Mouse (Mus musculus) forelimb bud, embryonic 11.5 days (tissue): ENCODE results near the gene Bbx.

Source experiments
- DNase-seq: peaks from one replicate; pipeline ENCODE4 v3.0.0-alpha.2; 2012; ENCODE audit warnings: low read depth, low spot score

Bbx gene

GRCm38 (mm10) chr16:50235231-50235630 is 197.0 kb downstream of the Bbx start:
- peak; percentile 17 for DNase-seq

DNA sequence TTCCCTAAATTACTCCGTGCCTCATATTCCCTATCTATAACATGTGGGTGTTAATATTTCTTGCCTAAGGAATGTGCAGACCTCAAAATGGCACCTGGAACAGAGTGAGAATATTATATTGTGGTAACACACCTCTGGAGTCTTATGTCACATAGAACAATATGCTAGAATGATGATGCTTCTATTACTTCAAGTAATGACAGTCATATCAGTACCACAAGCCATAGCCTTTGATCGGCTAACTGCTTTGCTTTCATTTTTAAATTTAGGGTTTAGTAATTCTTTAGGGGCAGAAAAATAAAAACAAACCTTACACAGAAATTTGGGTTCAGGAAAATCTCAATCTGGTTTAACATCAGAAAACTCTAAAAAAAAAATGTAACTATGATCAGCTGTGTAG is 201.6 kb downstream of the Bbx start:
- no peak for DNase-seq

DNA sequence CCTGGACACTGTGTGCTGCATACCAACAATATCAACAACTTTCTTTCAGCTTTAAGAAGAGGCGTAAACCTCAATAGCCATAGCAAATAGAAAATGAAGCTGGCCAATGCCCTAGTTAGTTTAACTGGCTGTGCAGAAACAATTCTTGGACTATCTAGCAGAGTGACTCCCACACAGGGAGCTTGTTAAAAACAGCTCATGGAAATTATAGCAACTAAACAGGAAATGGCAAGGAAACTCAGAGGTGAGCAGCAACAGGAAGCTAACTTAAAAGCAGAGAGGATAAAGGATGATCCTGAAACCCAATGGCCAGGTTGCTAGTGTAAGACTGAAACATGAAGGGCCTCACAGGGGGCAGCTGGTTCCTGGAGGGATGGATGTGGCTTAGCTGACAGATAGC is 203.4 kb downstream of the Bbx start:
- no peak for DNase-seq

DNA sequence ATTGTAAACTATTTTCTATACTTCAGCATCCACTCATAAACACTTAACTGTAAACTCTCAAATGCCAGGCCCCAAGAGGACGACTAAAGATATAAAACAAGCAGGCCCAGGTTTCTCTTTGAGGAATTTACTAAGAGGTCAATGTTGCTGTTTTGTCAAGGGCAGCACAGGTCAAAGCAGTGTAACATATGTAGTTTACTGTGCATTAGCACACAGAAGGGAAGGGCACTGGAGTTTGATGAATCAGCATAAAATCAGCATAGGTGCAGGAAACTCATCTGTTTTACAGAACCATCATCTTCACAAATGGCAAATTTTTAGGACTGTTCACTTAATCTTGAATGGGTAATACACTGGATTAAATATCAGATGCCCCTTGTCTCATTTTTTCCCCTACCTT is 205.9 kb downstream of the Bbx start:
- DNase-seq, result no peak

GRCm38 (mm10) chr16:50224946-50225345 is 207.2 kb downstream of the Bbx start:
- no peak for DNase-seq

DNA sequence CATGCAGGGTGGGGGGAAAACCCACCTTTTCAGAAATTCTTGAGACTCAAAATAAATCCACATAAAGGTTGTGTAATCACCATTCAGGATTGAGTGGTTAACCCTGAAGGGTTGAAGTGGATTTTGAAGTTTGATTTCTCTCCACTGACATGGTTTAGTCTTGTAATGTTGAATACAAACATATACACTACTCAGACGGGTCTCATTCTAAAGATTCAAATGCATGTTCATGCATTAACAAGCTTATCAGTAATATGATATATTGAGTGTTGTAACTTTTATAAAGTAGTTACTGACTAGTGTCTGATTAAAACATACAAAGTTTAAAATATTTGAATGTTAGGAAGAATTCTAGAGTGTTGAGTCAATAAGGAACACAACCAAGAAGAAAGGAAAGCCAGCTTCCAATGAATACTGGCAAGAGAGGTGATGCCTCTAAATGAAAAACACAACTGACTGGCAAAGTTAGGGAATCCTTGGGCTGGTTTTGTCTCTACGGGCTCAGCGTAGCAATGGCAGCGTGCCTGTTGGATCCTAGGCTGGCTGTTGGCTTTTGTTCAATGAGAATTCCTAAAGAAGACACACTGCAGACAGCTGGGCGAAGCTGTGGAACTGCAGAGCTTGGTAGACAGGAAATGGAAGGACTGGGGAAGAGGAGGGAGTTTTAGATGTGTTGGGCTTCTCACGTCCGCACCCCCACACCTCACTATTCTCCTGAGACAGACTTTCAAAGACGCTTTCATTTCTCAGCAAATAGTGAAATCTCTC is 211.3 kb downstream of the Bbx start:
- no peak for DNase-seq

- no peak for DNase-seq
Observed at GRCm38 (mm10) chr16:50217084-50217483, 215.1 kb downstream of the Bbx start.

DNA sequence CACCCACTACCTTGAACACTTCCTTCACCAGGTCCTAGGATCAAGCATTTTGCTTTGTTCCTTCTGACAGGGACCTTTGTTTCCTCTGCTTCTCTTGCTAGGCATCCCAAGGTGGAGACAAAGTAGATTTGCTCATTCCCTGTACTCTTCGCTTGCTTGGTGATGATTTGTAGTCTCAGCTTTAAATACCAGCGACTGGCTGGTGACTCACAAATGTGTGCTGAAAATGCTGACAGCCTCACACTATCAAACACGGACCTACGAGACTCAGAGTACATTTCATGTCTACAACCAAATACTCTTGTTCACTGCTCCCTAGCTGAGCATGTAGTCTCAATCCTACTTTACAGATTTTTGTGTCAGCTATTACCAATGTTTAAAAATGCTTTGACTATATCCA is 220.5 kb downstream of the Bbx start:
- DNase-seq, result no peak

GRCm38 (mm10) chr16:50211231-50211630 is 221.0 kb downstream of the Bbx start:
- DNase-seq, result no peak

DNA sequence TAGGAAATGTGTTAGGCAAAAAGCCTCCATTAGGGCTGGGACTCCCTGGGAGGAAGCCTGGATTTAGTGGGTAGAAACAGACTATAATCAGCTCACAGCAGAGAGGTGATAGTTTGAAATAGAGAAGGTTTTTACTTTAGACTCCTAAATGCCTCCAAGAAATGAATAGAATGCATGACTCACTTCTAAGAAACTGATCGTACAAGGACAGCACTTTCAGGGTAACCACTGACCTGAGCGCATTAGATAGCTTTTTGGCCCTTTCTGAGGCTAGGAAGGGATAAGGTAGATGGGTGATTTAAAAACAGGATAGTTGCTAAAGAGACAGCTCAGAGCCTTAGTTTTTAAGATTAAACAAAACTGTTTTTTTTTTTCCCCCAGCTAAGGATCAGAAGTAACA is 221.4 kb downstream of the Bbx start:
- DNase-seq, result no peak

GRCm38 (mm10) chr16:50204944-50205343 is 227.2 kb downstream of the Bbx start:
- no peak for DNase-seq

GRCm38 (mm10) chr16:50201546-50202151 is 230.5 kb downstream of the Bbx start:
- no peak for DNase-seq

DNA sequence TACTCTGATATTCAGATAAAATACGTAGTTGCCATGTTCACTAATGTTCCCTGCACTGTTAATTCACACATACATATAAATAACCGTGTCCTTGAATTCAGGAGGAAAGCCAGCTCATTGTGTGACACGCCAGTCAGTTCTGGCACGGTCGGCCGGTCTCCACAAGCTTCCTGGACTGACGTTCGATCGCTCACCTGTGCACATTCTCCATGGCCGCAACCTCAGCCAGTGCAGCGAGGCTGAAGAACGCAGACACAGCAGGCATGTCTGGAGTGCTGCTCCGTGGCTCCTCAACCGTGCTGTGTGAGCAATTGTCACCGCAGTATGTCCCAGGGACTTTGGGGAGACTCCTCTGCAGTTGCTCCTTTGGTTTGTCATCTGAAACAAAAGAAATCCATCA is 232.0 kb downstream of the Bbx start:
- DNase-seq, result no peak

DNA sequence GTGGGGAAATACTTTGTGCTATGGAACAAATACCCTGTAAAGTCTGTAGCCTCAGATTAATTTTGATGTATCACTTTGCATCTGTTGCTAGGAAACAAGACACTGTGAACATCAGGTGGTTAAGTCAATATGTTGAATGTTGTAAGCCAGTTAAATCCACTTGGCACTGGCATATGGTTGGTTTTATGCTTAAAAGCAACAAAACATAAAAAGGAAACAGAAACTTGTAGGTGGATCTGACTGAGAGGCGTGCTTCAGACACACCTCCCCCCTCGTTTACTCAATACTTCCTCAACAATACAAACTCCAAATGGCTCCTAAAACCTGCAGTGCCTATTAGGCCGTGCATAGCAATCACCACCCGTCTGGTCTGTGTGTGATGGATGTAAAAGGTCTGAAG is 236.1 kb downstream of the Bbx start:
- DNase-seq, result no peak

GRCm38 (mm10) chr16:50192626-50193025 is 239.6 kb downstream of the Bbx start:
- DNase-seq, result no peak

GRCm38 (mm10) chr16:50189108-50189507 is 243.1 kb downstream of the Bbx start:
- no peak for DNase-seq

DNA sequence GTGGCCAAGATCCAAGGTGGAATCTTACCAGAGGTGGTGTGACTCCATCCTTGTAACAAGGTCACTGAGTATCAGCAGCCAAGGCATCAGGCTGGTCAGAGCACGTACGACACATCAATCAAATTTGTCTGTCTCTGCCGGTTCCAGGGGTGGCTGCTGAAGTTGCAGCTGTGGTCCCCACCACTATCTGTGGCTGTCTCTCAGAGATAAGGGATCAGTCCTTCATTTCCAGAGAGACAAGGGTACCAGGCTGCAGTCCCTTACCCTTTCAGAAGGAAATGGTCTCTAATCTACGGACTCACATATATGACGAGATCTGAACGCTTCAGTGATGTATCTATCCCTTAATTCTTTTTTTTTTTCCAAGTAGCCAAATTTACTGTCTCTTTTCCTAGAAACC is 245.6 kb downstream of the Bbx start:
- no peak for DNase-seq

- DNase-seq, result peak; percentile 42
Observed at GRCm38 (mm10) chr16:50185041-50185440, 247.1 kb downstream of the Bbx start.

GRCm38 (mm10) chr16:50182988-50183387 is 249.2 kb downstream of the Bbx start:
- no peak for DNase-seq

GRCm38 (mm10) chr16:50182561-50182960 is 249.6 kb downstream of the Bbx start:
- no peak for DNase-seq

DNA sequence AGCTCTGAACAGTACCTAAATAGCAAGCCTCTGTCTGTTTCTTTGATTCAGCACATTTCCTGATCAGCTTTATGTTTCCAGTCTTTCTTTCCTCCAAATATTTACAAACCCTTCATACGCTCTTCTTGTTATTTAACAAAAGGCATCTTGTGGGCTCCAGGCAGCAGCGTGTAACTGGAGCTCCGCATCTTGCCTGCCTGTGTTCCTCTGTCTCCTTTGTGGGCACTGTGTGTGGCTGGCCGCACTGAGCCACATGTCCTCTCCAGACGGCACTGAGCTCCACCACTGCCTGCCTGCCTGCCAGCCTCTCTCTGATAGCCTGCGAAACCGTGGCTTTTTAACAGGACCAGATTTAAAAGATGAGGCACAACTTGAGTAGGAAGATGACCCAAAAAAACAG is 259.4 kb downstream of the Bbx start:
- no peak for DNase-seq

- DNase-seq, result no peak
Observed at GRCm38 (mm10) chr16:50170812-50171211, 261.4 kb downstream of the Bbx start.

DNA sequence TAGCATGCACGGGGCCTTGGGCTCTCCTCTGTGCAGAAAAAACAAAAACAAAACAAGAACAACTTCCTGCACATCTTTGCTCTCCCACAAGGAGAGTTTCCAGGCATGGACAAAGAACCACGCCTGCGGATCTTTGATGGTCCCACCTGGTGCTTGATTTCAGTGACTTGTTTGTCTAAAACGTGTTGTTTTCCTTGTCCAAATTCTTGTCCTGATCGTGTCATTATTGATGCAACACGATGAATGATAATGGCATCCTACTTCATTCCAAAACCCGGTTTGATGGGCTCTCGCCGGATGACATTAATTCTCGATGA is 264.2 kb downstream of the Bbx start:
- no peak for DNase-seq
